Mouse (Mus musculus) heart, postnatal 25 days (tissue): Measurements from ENCODE around the gene Skil. TPM values are rescaled to one million over a fixed set of nuclear protein-coding genes. Genes with fewer than 3 reads are reported as not detected.
"Not testable (repeated sequence)": the region's sequence is repeated elsewhere in the genome, so short reads cannot be mapped to it uniquely, and the experiment has no call there.

ENCODE experiments used
- DNase-seq: peaks from one replicate; pipeline ENCODE4 v3.0.0; 2022; ENCODE audit warnings: low spot score
- intact Hi-C: fragments of 180-260 bp; cut with DNase I; formaldehyde crosslinking; loops from one replicate; pipeline ENCODE4 v1.15.1; 2025
- total RNA-seq, 2 experiments: library from RNA; stranded (reverse); gene quantifications; 2 replicates each; pipeline ENCODE4 v1.2.3; 2021

The Skil gene
- total RNA-seq, 2 experiments from 2014 or later = 14.2 to 17.6 TPM

DNA sequence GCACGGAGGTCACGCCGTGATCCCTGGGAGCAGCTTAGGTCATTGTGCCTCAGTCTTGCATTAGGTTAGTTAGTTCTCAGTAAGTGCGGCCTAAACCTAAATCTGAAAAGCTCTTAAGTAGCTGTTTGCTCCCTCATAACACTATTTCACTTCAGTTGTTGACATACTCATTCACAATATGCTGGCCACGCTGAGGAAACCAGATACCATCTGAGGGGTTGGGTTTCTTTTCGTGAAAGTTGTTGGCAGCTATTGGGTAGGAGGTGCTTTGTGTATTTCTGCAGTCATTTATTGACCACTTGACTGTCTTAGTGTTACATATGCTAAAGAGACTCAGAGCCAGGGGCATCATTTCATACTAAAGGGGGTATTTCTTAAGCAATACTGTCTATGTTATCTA is 10.1 kb downstream of the Skil start:
- DNase-seq = no peak
- intact Hi-C loops = no loop called here

DNA sequence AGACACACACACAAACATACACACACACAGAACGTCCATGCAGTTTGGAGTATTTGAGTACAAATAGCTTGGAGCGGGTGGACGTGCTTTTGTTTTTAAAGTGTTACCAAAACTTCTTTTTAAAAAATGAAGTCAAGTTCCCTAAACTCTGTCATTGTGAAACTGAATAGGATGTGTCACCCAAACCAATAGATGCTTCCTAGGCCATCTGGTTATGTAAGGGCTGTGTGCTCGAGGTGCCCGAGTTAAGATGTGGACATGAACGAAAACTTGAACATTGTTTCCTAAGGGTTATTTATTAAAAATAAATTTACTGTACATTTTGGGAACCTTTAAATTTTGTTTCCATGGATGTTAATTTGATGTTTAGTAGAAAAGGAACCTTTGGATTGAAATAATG is 11.7 kb downstream of the Skil start:
- intact Hi-C loops = no loop called here
- DNase-seq = no peak

DNA sequence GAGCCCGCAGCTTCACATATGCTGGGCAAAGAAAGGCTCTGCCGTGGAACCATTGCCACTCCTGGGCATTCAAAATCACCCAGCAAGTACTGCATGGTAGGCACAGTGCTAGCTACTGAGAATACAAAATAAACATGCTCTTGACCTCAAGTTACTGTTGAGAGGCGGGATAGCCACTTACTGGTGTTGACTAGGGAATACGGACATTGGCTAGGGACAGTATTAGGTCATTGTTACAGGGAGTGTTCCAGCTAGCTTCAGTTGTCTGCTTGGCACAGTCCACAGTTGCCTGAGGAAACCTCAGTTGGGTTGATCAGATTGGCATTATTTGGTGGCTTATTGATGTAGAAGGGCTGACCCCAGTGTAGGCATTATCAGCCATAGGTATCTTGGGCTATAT is 12.8 kb downstream of the Skil start:
- intact Hi-C loops = no loop called here
- DNase-seq = no peak

GRCm38 (mm10) chr3:31109108-31109507 is 14.2 kb downstream of the Skil start:
- DNase-seq = no peak
- intact Hi-C loops = no loop called here

DNA sequence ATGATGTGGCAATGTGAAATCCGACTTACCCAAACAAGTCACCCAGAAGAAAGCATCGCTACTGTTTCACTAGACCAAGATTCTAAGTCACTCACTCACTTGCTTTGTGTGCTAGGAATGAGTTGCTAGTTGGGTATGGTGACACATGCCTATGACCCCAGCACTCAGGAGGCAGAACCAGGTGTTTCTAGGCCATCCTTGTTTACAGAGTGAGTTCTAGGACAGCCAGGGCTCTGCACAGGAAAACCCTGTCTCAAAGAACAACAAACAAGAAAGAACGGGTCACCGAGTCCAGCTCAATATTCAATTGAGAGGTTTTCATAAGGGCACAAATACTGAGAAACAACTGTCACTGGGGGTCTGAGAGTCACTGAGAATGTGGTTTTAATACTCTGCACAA is 28.2 kb downstream of the Skil start:
- intact Hi-C loops = no loop called here
- DNase-seq = no peak

DNA sequence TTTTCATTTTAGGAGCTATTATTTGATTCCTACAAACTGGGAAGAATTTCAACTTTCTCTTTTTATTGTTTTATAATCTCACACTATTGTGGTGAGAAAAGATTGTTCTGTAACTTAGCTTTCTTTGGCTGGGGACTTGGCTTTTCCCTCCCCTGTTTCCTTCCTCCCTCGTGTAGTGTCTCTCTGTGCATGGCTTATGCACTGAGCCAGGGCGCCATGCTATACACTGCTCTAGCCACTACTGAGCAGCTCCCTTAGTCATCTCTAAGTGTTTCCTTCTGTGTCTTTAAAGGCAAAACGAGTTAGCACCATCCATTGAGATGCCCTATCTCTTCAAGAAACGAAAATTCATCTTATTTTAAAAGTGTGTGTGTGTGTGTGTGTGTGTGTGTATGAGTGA is 31.4 kb downstream of the Skil start:
- DNase-seq = no peak
- intact Hi-C loops = no loop called here

GRCm38 (mm10) chr3:31126848-31127247 is 32.0 kb downstream of the Skil start:
- intact Hi-C loops = no loop called here

GRCm38 (mm10) chr3:31129766-31130165 is 34.9 kb downstream of the Skil start:
- no peak for DNase-seq
- intact Hi-C loops = loop anchor here (10.0 kb wide), 1 partner anchor 535 kb away; the partner anchor contains the start of gene Actrt3

More at GRCm38 (mm10) chr3:31126848-31127247, 32.0 kb downstream of the Skil start:
- no peak for DNase-seq

- DNase-seq = no peak
- intact Hi-C loops = loop anchor here (10.0 kb wide), 1 partner anchor 539 kb away; the partner anchor contains the start of gene Actrt3
Measured at GRCm38 (mm10) chr3:31133664-31134063, 38.8 kb downstream of the Skil start.

GRCm38 (mm10) chr3:31134246-31134645 is 39.4 kb downstream of the Skil start:
- no peak for DNase-seq
- intact Hi-C loops = loop anchor here (10.0 kb wide), 1 partner anchor 539 kb away; the partner anchor contains the start of gene Actrt3

DNA sequence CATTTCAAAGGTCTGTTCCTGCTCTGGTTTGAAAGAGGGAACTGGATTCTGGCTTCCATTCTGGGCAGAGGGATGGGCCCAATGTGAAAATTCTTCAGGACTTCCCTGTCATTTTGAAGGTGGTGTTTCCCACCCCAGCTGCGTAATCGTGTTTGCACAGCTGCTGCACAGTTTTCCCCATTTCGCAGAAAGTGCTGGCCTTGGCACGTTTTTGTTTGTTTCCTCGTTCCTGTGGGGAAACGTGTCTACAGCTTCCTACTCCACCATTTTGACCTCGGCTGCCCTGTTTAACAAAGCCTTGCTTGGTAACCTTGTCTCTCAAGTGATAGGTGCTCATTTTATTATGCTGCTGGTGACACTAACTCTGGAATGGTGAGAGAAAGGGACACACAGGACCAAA is 39.8 kb downstream of the Skil start:
- DNase-seq = no peak
- intact Hi-C loops = loop anchor here (5.0 to 10.0 kb wide), 2 partner anchors 37 to 540 kb away; partner anchors contain the start of genes Actrt3 and Skil

GRCm38 (mm10) chr3:31136591-31136990 is 41.7 kb downstream of the Skil start:
- intact Hi-C loops = loop anchor here (5.0 to 10.0 kb wide), 2 partner anchors 39 to 542 kb away; partner anchors contain the start of genes Actrt3 and Skil
- not testable (repeated sequence) for DNase-seq

- no peak for DNase-seq
- intact Hi-C loops = loop anchor here (1.0 to 10.0 kb wide), 3 partner anchors 41 to 544 kb away; partner anchors contain the start of genes Actrt3 and Skil
Measured at GRCm38 (mm10) chr3:31138454-31139424, 43.9 kb downstream of the Skil start.

GRCm38 (mm10) chr3:31141621-31142020 is 46.8 kb downstream of the Skil start:
- DNase-seq = no peak
- intact Hi-C loops = loop anchor here (10.0 kb wide), 2 partner anchors 447 to 1173 kb away; partner anchors contain the start of gene Lrrc31

- DNase-seq = not testable (repeated sequence)
- intact Hi-C loops = loop anchor here (10.0 kb wide), 2 partner anchors 450 to 1170 kb away; partner anchors contain the start of gene Lrrc31
Measured at GRCm38 (mm10) chr3:31145222-31145621, 50.4 kb downstream of the Skil start.

GRCm38 (mm10) chr3:31145641-31146290 is 50.9 kb downstream of the Skil start:
- intact Hi-C loops = loop anchor here (1.0 to 10.0 kb wide), 4 partner anchors 314 to 1169 kb away; partner anchors contain the start of gene Lrrc31
- DNase-seq = peak; percentile 46

DNA sequence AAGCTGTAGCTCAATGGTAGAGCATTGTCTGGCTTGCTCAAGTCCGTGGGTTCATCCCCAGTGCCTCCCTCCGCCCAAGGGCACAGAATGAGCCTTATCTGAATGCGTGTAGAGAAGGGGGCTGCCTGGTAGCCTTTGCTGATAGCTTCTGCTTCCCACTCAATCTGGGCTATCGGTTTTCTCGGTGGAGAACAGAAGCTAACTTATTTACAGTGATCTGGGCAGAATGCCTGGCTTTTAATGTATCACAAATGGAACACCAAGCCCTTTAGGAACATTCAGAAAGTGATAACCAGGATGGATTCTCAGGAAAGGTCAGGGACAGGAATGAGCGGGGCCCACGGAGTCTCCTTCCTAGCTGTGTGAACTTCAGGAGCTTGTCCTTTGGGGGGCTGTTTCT is 53.7 kb downstream of the Skil start:
- intact Hi-C loops = loop anchor here (10.0 kb wide), 2 partner anchors 454 to 1166 kb away; partner anchors contain the start of gene Lrrc31
- DNase-seq = no peak

DNA sequence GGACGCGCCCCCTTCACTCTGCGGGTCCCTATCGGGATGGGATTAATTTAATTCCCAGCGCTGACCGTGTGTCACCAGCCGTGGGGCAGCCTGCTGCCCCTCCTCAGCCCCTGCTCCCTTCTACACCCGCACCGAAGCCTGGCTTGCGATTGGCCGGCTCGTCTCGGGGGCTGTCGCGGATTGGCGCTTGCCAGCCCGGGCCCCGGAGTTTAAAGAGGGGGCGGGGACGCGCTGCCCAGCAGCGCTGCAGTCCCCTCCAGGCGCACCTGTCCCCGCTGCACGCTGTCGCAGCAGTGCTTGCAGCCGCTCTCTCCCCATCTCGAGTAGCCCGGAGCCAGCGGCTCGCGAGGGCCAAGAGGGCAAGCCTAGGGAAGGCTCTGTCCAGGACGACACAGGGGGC is 54.8 kb downstream of the Skil start, which contains the start of gene Cldn11:
TSS of gene Cldn11 (plus strand) at position 215 of the 400 bp plus-strand sequence.
- intact Hi-C loops = loop anchor here (1.0 to 10.0 kb wide), 3 partner anchors 451 to 1165 kb away; partner anchors contain the start of gene Lrrc31
- DNase-seq = no peak

DNA sequence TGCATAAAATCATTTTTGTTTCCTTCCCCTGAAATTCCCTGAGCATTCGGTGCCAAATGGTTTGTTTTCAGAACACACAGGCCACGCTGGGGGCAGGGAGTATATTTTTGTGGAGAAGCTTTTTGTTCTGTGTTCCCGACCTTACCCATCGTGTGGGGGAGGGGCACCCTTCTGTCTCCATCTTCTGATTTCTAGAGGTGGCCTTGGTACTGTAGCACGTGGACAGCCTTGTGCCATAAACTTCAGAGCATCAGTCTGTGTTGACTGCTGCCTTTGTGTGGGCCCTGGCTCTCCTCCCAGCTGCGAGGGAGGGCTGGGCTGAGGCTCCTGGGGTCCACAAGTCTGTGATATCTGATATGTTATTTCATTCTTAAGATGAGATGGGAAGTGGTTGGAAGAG is 57.2 kb downstream of the Skil start:
- intact Hi-C loops = no loop called here
- DNase-seq = no peak

GRCm38 (mm10) chr3:31156126-31156525 is 61.3 kb downstream of the Skil start:
- no peak for DNase-seq
- intact Hi-C loops = no loop called here
